Mouse (Mus musculus) limb, embryonic 15.5 days (tissue): ENCODE data around the gene Gm9803. TPM values are rescaled to one million over a fixed set of nuclear protein-coding genes. Genes with fewer than 3 reads are reported as not detected.
A peak's percentile ranks its signal among the peaks of the same experiment; 100 is the strongest.

Experiments used
- ATAC-seq: fragments of 200-750 bp; cut with Nextera tagmentation; 2 replicates; pipeline ENCODE4 v1.8.0; 2017; ENCODE audit warnings: low read depth, moderate TSS enrichment; ENCODE audit not compliant: insufficient number of reproducible peaks, low FRiP score, low TSS enrichment
- H3K27ac ChIP-seq: fragments of 300-500 bp; sonication (generic); 2 replicates; pipeline ENCODE4 v1.5.1; 2015; ENCODE audit warnings: moderate library complexity, mild to moderate bottlenecking, inconsistent platforms
- H3K27me3 ChIP-seq: fragments of 300-500 bp; sonication (generic); 2 replicates; pipeline ENCODE4 v1.6.1; 2015; ENCODE audit warnings: inconsistent platforms
- H3K36me3 ChIP-seq: fragments of 300-500 bp; sonication (generic); 2 replicates; pipeline ENCODE4 v1.6.1; 2015; ENCODE audit warnings: inconsistent platforms
- H3K4me1 ChIP-seq: fragments of 300-500 bp; sonication (generic); 2 replicates; pipeline ENCODE4 v1.6.1; 2015; ENCODE audit warnings: inconsistent platforms
- H3K4me2 ChIP-seq: fragments of 300-500 bp; sonication (generic); 2 replicates; pipeline ENCODE4 v1.6.1; 2015; ENCODE audit warnings: mild to moderate bottlenecking, inconsistent platforms
- H3K4me3 ChIP-seq: fragments of 300-500 bp; sonication (generic); 2 replicates; pipeline ENCODE4 v1.5.1; 2015; ENCODE audit warnings: mild to moderate bottlenecking, inconsistent platforms
- H3K9ac ChIP-seq: fragments of 300-500 bp; sonication (generic); 2 replicates; pipeline ENCODE4 v1.6.1; 2015; ENCODE audit warnings: inconsistent platforms
- H3K9me3 ChIP-seq: fragments of 300-500 bp; sonication (generic); 2 replicates; pipeline ENCODE4 v1.6.1; 2016; ENCODE audit warnings: inconsistent platforms
- whole genome bisulfite sequencing: fragments of 180-500 bp; shearing (Covaris S2); methylation state at CpG from one replicate; pipeline ENCODE4 v1.1.7; 2015; 5-methylcytosine and 5-hydroxymethylcytosine counted together
- polyA plus RNA-seq: library from polyadenylated mRNA; unstranded; fragments of >200 nt; fragmentation: Nextera tagmentation; extraction: Ambion mirVana; gene quantifications from 2 replicates; pipeline ENCODE4 v1.2.1, GENCODE M21; 2015

The Gm9803 gene
- polyA plus RNA-seq, 1 experiment from 2014 or later, result 13.2 TPM

DNA sequence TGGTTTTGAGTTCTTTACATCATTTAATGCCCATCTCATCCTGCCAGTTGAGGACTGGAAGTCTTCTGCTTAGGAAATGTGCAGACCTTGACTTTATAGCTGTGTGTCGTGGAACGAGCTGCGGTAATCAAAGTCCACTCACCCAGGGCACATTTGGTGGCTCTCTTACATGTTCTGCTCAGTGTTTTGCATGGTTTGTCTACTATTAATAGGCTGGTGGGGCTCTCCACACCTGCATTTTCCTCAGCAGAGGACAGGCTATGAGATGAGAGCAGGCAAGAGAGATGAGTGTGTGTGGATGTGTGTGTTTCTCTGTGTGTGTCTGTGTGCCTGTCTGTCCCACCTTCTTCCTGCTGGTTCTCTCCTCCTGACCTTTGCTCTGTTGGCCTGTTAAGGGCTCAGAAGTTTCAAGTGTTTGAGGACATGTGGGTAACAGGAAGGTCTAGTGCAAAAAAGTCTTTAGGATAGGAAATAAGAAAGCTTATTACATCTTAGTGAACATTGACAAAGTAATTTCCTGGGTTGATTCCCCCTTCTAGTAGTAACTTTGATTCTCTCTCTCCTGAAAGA, 36.4 kb upstream of the Gm9803 start:
- H3K9ac ChIP-seq, result no peak overlapping the region
- no peaks in the 10 kb centered on the region for H3K36me3 ChIP-seq
- H3K9me3 ChIP-seq, result no peaks in the 10 kb centered on the region
- H3K4me3 ChIP-seq, result no peak overlapping the region
- ATAC-seq, result no peak
- peaks cover 23% of the 10 kb centered on the region for H3K4me1 ChIP-seq
- H3K4me2 ChIP-seq, result no peak overlapping the region
- H3K27me3 ChIP-seq, result no peaks in the 10 kb centered on the region
- 51% methylated on average over 3 of the region's 3 CpGs for WGBS
- H3K27ac ChIP-seq, result 0 out of 2 replicates have a peak overlapping the region, but pooled peaks have one; percentile 11

GRCm38 (mm10) chr10:43488258-43488657, 35.6 kb upstream of the Gm9803 start:
- ATAC-seq, result no peak
- Histone ChIP-seq H3K4me3 (no peak overlapping the region), H3K4me1 (peaks cover 18% of the 10 kb centered on the region), H3K27ac (no peak overlapping the region), H3K27me3 (no peaks in the 10 kb centered on the region), H3K36me3 (no peaks in the 10 kb centered on the region), H3K9ac (no peak overlapping the region), H3K9me3 (no peaks in the 10 kb centered on the region), H3K4me2 (no peak overlapping the region)
- WGBS, result 55% methylated on average over 4 of the region's 4 CpGs

- no peaks in the 10 kb centered on the region for H3K9me3 ChIP-seq
- ATAC-seq, result no peak
- H3K27ac ChIP-seq, result no peak overlapping the region
- H3K4me2 ChIP-seq, result no peak overlapping the region
- 86% methylated on average over 7 of the region's 7 CpGs for WGBS
- H3K36me3 ChIP-seq, result 0 out of 2 replicates have a peak, but pooled peaks cover 3% of the 10 kb centered on the region
- no peaks in the 10 kb centered on the region for H3K27me3 ChIP-seq
- H3K4me3 ChIP-seq, result no peak overlapping the region
- no peak overlapping the region for H3K9ac ChIP-seq
- peaks cover 13% of the 10 kb centered on the region; the same call in 1 of the 2 replicates for H3K4me1 ChIP-seq
These were observed 34.7 kb upstream of the Gm9803 start for GRCm38 (mm10) chr10:43489139-43489538.

- H3K4me3 ChIP-seq, result no peak overlapping the region
- no peaks in the 10 kb centered on the region for H3K27me3 ChIP-seq
- H3K27ac ChIP-seq, result no peak overlapping the region
- H3K4me2 ChIP-seq, result no peak overlapping the region
- peaks cover 13% of the 10 kb centered on the region; the same call in 1 of the 2 replicates for H3K4me1 ChIP-seq
- H3K9me3 ChIP-seq, result no peaks in the 10 kb centered on the region
- no peak overlapping the region for H3K9ac ChIP-seq
- ATAC-seq, result no peak
- 0 out of 2 replicates have a peak, but pooled peaks cover 7% of the 10 kb centered on the region for H3K36me3 ChIP-seq
- WGBS, result 32% methylated on average over 6 of the region's 6 CpGs
These were observed 34.3 kb upstream of the Gm9803 start for GRCm38 (mm10) chr10:43489550-43489949.

GRCm38 (mm10) chr10:43490034-43490433, 33.9 kb upstream of the Gm9803 start:
- H3K9ac ChIP-seq, result no peak overlapping the region
- no peaks in the 10 kb centered on the region for H3K9me3 ChIP-seq
- no peak overlapping the region for H3K4me3 ChIP-seq
- WGBS, result 62% methylated on average over 8 of the region's 8 CpGs
- no peak for ATAC-seq
- H3K27ac ChIP-seq, result no peak overlapping the region
- peaks cover 11% of the 10 kb centered on the region for H3K36me3 ChIP-seq
- peaks cover 13% of the 10 kb centered on the region; the same call in 1 of the 2 replicates for H3K4me1 ChIP-seq
- no peaks in the 10 kb centered on the region for H3K27me3 ChIP-seq
- no peak overlapping the region for H3K4me2 ChIP-seq

DNA sequence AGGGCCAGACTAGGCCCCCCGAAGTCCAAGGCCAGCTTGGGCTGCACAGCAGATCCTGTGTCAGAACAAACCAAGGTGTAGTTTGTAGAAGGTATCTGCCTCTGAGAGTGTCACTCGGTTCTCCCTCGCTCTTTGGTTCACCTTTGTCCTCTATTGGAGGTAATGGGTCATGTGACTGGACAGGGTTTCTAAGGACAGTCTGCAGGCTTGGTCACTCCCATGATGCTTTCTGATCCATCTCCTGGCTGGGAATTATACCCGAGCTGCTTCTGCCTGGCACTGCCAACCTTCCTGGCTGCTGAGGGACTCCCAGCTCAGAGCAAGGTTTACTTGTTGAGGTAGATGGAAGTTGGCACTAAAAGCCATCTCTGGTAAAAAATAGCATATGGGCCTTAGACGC, 33.0 kb upstream of the Gm9803 start:
- no peak overlapping the region for H3K27ac ChIP-seq
- H3K4me2 ChIP-seq, result no peak overlapping the region
- no peak for ATAC-seq
- 87% methylated on average over 5 of the region's 5 CpGs for WGBS
- no peaks in the 10 kb centered on the region for H3K27me3 ChIP-seq
- H3K4me1 ChIP-seq, result peaks cover 13% of the 10 kb centered on the region; the same call in 1 of the 2 replicates
- H3K9ac ChIP-seq, result no peak overlapping the region
- peaks cover 19% of the 10 kb centered on the region for H3K36me3 ChIP-seq
- no peak overlapping the region for H3K4me3 ChIP-seq
- no peaks in the 10 kb centered on the region for H3K9me3 ChIP-seq

DNA sequence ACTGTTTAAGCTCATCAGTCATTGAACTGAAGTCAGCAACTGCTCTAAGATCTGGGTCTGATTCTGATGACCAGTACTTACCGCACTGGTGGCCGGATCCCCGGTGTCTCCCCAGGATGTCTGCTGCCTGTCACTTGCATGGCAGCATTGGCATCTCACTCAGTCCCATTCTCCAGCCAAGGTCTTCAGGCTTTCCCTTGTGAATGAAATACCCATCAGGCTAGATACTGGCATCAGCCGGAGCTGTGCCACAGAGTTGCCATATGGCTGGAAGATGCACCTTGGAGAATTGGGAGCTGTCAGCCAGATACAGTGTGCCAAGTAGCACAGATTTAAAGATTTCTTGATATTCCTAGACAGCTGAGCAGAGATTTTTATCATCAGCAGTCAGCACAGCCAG, 21.3 kb upstream of the Gm9803 start:
- no peak overlapping the region for H3K27ac ChIP-seq
- no peak for ATAC-seq
- H3K4me2 ChIP-seq, result no peak overlapping the region
- no peaks in the 10 kb centered on the region for H3K27me3 ChIP-seq
- 96% methylated on average over 4 of the region's 4 CpGs for WGBS
- H3K4me3 ChIP-seq, result no peak overlapping the region
- no peaks in the 10 kb centered on the region for H3K4me1 ChIP-seq
- H3K36me3 ChIP-seq, result peaks cover 60% of the 10 kb centered on the region
- H3K9me3 ChIP-seq, result no peaks in the 10 kb centered on the region
- H3K9ac ChIP-seq, result no peak overlapping the region

- peaks cover 52% of the 10 kb centered on the region for H3K36me3 ChIP-seq
- H3K4me1 ChIP-seq, result no peaks in the 10 kb centered on the region
- 45% methylated on average over 1 of the region's 1 CpGs for WGBS
- H3K9ac ChIP-seq, result no peak overlapping the region
- H3K27me3 ChIP-seq, result no peaks in the 10 kb centered on the region
- H3K4me2 ChIP-seq, result no peak overlapping the region
- ATAC-seq, result no peak
- H3K4me3 ChIP-seq, result no peak overlapping the region
- no peak overlapping the region for H3K27ac ChIP-seq
- H3K9me3 ChIP-seq, result no peaks in the 10 kb centered on the region
These were observed 19.6 kb upstream of the Gm9803 start for GRCm38 (mm10) chr10:43504291-43504690.

DNA sequence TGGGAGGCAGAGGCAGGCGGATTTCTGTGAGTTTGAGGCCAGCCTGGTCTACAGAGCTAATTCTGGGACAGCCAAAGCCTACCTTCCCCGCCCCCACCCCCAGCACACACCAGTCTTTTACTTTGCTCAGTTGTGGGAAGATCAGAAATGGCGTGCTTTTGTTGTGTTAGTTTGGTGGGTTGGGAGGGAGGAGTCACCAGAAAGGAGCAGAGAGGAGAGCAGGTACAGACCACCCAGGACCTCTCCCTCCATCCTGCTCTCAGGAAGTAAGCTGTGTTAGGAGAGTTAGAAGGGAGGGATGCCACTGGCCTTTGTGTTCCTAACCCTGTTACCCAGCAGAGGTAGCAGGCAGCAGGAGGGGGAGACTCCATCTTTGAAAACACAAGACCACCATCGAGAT, 16.8 kb upstream of the Gm9803 start:
- 73% methylated on average over 4 of the region's 4 CpGs for WGBS

GRCm38 (mm10) chr10:43509228-43509627, 14.7 kb upstream of the Gm9803 start:
- no peak overlapping the region for H3K4me3 ChIP-seq
- H3K4me1 ChIP-seq, result no peaks in the 10 kb centered on the region
- peaks cover 62% of the 10 kb centered on the region for H3K36me3 ChIP-seq
- no peak overlapping the region for H3K9ac ChIP-seq
- ATAC-seq, result no peak
- H3K4me2 ChIP-seq, result no peak overlapping the region
- no peak overlapping the region for H3K27ac ChIP-seq
- H3K27me3 ChIP-seq, result no peaks in the 10 kb centered on the region
- 90% methylated on average over 7 of the region's 7 CpGs for WGBS
- no peaks in the 10 kb centered on the region for H3K9me3 ChIP-seq

More for the DNA sequence above, 16.8 kb upstream of the Gm9803 start:
- Histone ChIP-seq H3K9ac (no peak overlapping the region), H3K4me3 (no peak overlapping the region), H3K27me3 (no peaks in the 10 kb centered on the region), H3K36me3 (peaks cover 55% of the 10 kb centered on the region), H3K27ac (no peak overlapping the region), H3K4me2 (no peak overlapping the region), H3K9me3 (no peaks in the 10 kb centered on the region), H3K4me1 (no peaks in the 10 kb centered on the region)
- ATAC-seq, result no peak

GRCm38 (mm10) chr10:43512976-43513375, 10.9 kb upstream of the Gm9803 start:
- Histone ChIP-seq H3K4me2 (no peak overlapping the region), H3K27me3 (no peaks in the 10 kb centered on the region), H3K9me3 (no peaks in the 10 kb centered on the region), H3K4me3 (no peak overlapping the region), H3K4me1 (peaks cover 13% of the 10 kb centered on the region), H3K27ac (no peak overlapping the region), H3K36me3 (peaks cover 48% of the 10 kb centered on the region), H3K9ac (no peak overlapping the region)
- ATAC-seq, result no peak
- 90% methylated on average over 10 of the region's 10 CpGs for WGBS

DNA sequence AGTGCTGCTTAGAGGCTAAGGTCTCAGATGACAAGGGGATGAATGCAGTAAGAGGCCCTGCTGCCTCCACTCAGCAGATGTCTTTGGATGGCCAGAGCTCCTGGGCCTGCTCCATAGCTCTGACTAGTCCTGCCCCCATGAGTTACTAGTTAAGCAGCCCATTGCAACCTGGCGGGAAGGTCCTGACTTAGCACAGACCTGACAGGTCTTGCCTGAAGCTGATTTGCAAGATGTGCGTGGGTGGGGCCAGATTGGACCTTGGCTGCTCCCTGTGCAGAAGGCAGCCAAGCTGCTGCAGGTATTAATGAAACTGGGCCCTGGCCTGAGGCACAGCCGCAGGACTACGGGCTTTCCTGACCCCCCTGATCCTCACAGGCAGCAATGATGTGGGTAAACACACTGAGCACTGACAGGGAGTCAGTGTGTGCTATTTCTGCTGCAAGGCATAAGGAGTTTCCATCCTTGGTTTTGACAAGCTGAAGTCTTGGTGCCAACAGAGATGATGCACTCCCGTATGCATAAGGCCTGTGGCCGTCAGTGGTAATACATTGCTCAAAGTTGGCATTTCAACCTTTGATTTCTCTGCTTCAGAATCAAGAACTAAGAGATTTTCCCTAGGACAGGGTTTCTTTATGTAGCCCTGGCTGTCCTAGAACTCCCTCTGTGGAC, 6.8 kb upstream of the Gm9803 start:
- Histone ChIP-seq H3K9ac (no peak overlapping the region), H3K27me3 (no peaks in the 10 kb centered on the region), H3K27ac (0 out of 2 replicates have a peak overlapping the region, but pooled peaks have one; percentile 1), H3K9me3 (no peaks in the 10 kb centered on the region), H3K4me2 (no peak overlapping the region), H3K36me3 (peaks cover 15% of the 10 kb centered on the region), H3K4me1 (peaks cover 16% of the 10 kb centered on the region), H3K4me3 (no peak overlapping the region)
- WGBS, result 59% methylated on average over 6 of the region's 6 CpGs
- no peak for ATAC-seq
